Mouse (Mus musculus): ENCODE measurements around the gene Acox3.

Gene Acox3

DNA sequence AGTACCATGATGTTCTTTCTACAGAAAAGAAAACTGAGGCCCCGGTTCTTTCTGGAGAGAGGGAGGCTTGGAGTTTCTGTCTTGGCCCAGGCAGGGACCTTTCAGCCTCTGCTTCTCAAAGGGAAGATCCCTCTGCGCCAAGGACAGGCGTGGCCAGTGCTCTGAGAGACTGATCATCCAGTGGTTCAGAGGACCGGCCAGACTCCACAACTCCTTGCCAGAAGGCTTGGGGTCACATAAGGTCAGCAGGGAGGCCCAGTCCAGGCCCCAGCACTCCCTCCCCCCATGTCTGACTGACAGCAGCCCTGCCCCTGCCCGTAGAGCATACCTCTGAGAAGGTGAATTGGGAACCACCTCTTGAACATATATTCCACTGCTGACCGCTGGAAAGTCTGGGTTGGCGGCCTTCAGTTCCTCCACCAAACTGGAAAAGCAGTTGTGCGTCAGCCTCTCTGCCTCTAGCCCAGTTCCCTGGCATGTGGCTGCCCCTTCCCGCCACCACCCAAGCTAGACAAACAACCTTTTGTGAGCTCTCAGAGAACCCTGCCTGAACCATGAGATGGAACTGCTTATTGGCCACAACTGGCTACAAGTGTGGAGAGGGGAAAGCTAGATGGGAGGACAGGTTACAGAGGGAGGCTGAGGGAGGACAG lies 71.0 kb downstream of the Acox3 start:
- no peak for DNase-seq (ENCODE audit: low spot score)

DNA sequence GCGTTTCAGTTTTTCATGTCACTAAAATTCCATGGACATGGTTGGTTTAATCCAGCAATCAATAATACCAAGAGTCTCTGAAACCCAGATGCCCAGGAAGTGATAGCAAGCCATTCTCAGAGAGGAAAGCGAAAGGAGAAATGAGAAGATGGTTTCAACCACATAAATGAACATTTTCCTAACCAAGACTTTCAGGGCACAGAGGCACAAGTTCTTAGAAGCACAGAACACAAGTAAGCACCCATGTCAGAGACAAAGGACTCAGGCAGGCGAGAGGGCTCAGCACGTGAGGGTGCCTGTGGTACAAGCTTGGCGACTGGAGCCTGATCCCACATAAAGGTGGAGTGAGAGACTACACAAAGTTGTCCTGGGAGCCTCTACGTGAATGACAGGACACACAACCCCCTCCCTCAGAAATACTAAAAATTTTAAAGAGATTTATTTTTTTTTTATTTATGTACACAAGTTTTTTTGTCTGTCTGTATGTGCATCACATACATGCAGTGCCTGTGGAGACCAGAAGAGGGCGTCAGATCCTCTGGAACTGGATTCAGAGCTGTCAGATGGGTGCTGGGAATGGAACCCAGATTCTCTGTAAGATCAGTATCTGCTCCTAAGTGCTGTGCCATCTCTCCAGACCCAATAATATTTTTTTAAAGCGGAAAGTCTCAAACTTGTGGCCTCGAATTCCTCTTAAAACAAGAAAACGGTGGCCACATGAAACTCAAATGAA lies 73.1 kb downstream of the Acox3 start:
- DNase-seq (ENCODE audit: low spot score): no peak

DNA sequence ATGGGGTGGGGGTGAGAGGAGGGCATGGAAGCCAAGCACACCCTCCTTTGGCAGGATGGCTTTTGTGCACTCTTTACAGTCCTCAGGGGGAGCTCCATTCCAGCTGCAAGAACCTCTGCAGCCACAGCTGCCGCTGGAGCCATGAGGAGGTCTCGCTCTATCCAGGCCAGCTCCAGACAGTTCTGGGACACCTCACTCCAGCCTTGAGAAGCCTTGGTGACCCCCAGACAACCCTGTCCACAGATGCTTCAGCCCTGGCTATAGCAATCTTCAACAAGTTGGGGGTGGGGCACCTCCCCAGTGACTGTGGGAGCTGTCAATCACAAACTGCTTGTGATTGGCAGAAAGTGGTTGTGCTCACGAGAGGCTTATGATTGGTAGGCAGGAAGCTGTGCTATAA lies 76.7 kb downstream of the Acox3 start:
- no peak for DNase-seq (ENCODE audit: low spot score)

DNA sequence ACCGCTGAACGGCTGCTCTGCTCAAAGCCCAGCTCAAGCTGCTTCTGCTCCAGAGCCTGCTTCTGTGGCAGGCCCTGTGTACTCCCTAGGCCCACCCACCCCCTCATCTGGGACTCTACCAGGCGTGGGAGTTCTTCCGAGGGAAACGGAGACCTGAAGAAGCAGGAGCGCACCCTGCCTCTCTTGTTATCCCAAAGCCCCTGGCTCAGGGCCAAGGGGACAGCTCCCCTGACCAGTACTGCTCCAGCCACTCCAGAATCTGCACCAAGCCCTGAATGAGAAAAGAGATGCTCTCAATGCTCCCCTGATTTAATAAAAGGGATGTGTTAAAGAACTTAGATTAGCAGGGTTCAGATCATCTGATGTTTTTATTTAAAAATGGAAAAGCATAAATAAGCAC lies 78.4 kb downstream of the Acox3 start:
- no peak for DNase-seq (ENCODE audit: low spot score)

GRCm38 (mm10) chr5:35662021-35662545 lies 79.2 kb downstream of the Acox3 start:
- DNase-seq (ENCODE audit: low spot score): no peak
